Mouse (Mus musculus): Measurements from ENCODE around the gene Noa1. TPM values are rescaled to one million over a fixed set of nuclear protein-coding genes. Genes with fewer than 3 reads are reported as not detected.
A peak's percentile ranks its signal among the peaks of the same experiment; 100 is the strongest.

The Noa1 gene
- polyA plus RNA-seq, 1 experiment from 2014 or later: 35.0 TPM

- H3K4me3 ChIP-seq (replicated peaks): no peak overlapping the region
- H3K9ac ChIP-seq (replicated peaks): no peak overlapping the region
- H3K4me2 ChIP-seq: no peak overlapping the region
- 0 out of 2 replicates have a peak, but pooled peaks cover 4% of the 10 kb centered on the region for H3K9me3 ChIP-seq
- H3K27ac ChIP-seq: no peak overlapping the region
- no peaks in the 10 kb centered on the region for H3K27me3 ChIP-seq
- ATAC-seq (ENCODE audit: insufficient number of reproducible peaks, insufficient read depth, low FRiP score, low TSS enrichment, low read depth): no peak
- H3K4me1 ChIP-seq (replicated peaks): no peaks in the 10 kb centered on the region
- 78% methylated on average over 6 of the region's 6 CpGs for WGBS
- H3K36me3 ChIP-seq: peaks cover 86% of the 10 kb centered on the region
Measured at GRCm38 (mm10) chr5:77287901-77288300, 22.0 kb downstream of the Noa1 start.

- no peak for ATAC-seq (ENCODE audit: insufficient number of reproducible peaks, insufficient read depth, low FRiP score, low TSS enrichment, low read depth)
- Histone ChIP-seq H3K4me3 (replicated peaks) (no peak overlapping the region), H3K9me3 (0 out of 2 replicates have a peak, but pooled peaks cover 4% of the 10 kb centered on the region), H3K4me2 (no peak overlapping the region), H3K36me3 (peaks cover 86% of the 10 kb centered on the region), H3K27me3 (no peaks in the 10 kb centered on the region), H3K9ac (replicated peaks) (no peak overlapping the region), H3K4me1 (replicated peaks) (no peaks in the 10 kb centered on the region), H3K27ac (no peak overlapping the region)
- WGBS: 80% methylated on average over 5 of the region's 5 CpGs
Measured at GRCm38 (mm10) chr5:77286904-77287303, 23.0 kb downstream of the Noa1 start.

GRCm38 (mm10) chr5:77285685-77286084, 24.2 kb downstream of the Noa1 start:
- Histone ChIP-seq H3K27ac (no peak overlapping the region), H3K4me2 (no peak overlapping the region), H3K4me3 (replicated peaks) (no peak overlapping the region), H3K9me3 (0 out of 2 replicates have a peak, but pooled peaks cover 4% of the 10 kb centered on the region), H3K9ac (replicated peaks) (no peak overlapping the region), H3K27me3 (no peaks in the 10 kb centered on the region), H3K4me1 (replicated peaks) (no peaks in the 10 kb centered on the region), H3K36me3 (peaks cover 88% of the 10 kb centered on the region)
- 89% methylated on average over 7 of the region's 7 CpGs for WGBS
- no peak for ATAC-seq (ENCODE audit: insufficient number of reproducible peaks, insufficient read depth, low FRiP score, low TSS enrichment, low read depth)

- Histone ChIP-seq H3K27me3 (no peaks in the 10 kb centered on the region), H3K9ac (replicated peaks) (no peak overlapping the region), H3K36me3 (peaks cover 88% of the 10 kb centered on the region), H3K9me3 (no peaks in the 10 kb centered on the region), H3K4me2 (no peak overlapping the region), H3K4me1 (replicated peaks) (no peaks in the 10 kb centered on the region), H3K27ac (no peak overlapping the region), H3K4me3 (replicated peaks) (no peak overlapping the region)
- no peak for ATAC-seq (ENCODE audit: insufficient number of reproducible peaks, insufficient read depth, low FRiP score, low TSS enrichment, low read depth)
- 92% methylated on average over 9 of the region's 9 CpGs for WGBS
Measured at GRCm38 (mm10) chr5:77282242-77282641, 27.6 kb downstream of the Noa1 start.

- H3K4me3 ChIP-seq (replicated peaks): no peak overlapping the region
- ATAC-seq (ENCODE audit: insufficient number of reproducible peaks, insufficient read depth, low FRiP score, low TSS enrichment, low read depth): no peak; the same call in 1 of the 2 replicates
- no peaks in the 10 kb centered on the region for H3K9me3 ChIP-seq
- no peaks in the 10 kb centered on the region for H3K4me1 ChIP-seq (replicated peaks)
- H3K36me3 ChIP-seq: peaks cover 89% of the 10 kb centered on the region
- WGBS: 89% methylated on average over 20 of the region's 20 CpGs
- H3K9ac ChIP-seq (replicated peaks): no peak overlapping the region
- H3K27ac ChIP-seq: no peak overlapping the region
- no peak overlapping the region for H3K4me2 ChIP-seq
- H3K27me3 ChIP-seq: no peaks in the 10 kb centered on the region
Measured at GRCm38 (mm10) chr5:77281518-77282174, 28.2 kb downstream of the Noa1 start.

GRCm38 (mm10) chr5:77277204-77277603, 32.7 kb downstream of the Noa1 start:
- 94% methylated on average over 6 of the region's 6 CpGs for WGBS
- Histone ChIP-seq H3K4me1 (replicated peaks) (no peaks in the 10 kb centered on the region), H3K27ac (no peak overlapping the region), H3K36me3 (peaks cover 99% of the 10 kb centered on the region), H3K4me3 (replicated peaks) (no peak overlapping the region), H3K4me2 (no peak overlapping the region), H3K27me3 (no peaks in the 10 kb centered on the region), H3K9ac (replicated peaks) (no peak overlapping the region), H3K9me3 (no peaks in the 10 kb centered on the region)
- no peak for ATAC-seq (ENCODE audit: insufficient number of reproducible peaks, insufficient read depth, low FRiP score, low TSS enrichment, low read depth)

GRCm38 (mm10) chr5:77275950-77276349, 33.9 kb downstream of the Noa1 start:
- no peak overlapping the region for H3K4me2 ChIP-seq
- H3K27ac ChIP-seq: no peak overlapping the region
- H3K36me3 ChIP-seq: peaks cover 99% of the 10 kb centered on the region
- ATAC-seq (ENCODE audit: insufficient number of reproducible peaks, insufficient read depth, low FRiP score, low TSS enrichment, low read depth): no peak
- 89% methylated on average over 5 of the region's 5 CpGs for WGBS
- no peak overlapping the region for H3K4me3 ChIP-seq (replicated peaks)
- no peaks in the 10 kb centered on the region for H3K27me3 ChIP-seq
- no peaks in the 10 kb centered on the region for H3K9me3 ChIP-seq
- H3K4me1 ChIP-seq (replicated peaks): 0 out of 2 replicates have a peak, but pooled peaks cover under 1% of the 10 kb centered on the region
- H3K9ac ChIP-seq (replicated peaks): no peak overlapping the region

- H3K4me1 ChIP-seq (replicated peaks): peaks cover 12% of the 10 kb centered on the region; the same call in 1 of the 2 replicates
- no peaks in the 10 kb centered on the region for H3K27me3 ChIP-seq
- no peak overlapping the region for H3K4me2 ChIP-seq
- H3K36me3 ChIP-seq: peaks cover 99% of the 10 kb centered on the region
- WGBS: 68% methylated on average over 7 of the region's 7 CpGs
- no peak for ATAC-seq (ENCODE audit: insufficient number of reproducible peaks, insufficient read depth, low FRiP score, low TSS enrichment, low read depth)
- no peaks in the 10 kb centered on the region for H3K9me3 ChIP-seq
- no peak overlapping the region for H3K4me3 ChIP-seq (replicated peaks)
- no peak overlapping the region for H3K9ac ChIP-seq (replicated peaks)
- H3K27ac ChIP-seq: no peak overlapping the region
Measured at GRCm38 (mm10) chr5:77273151-77273550, 36.7 kb downstream of the Noa1 start.

GRCm38 (mm10) chr5:77269399-77269798, 40.5 kb downstream of the Noa1 start:
- H3K4me2 ChIP-seq: no peak overlapping the region
- no peaks in the 10 kb centered on the region for H3K9me3 ChIP-seq
- H3K27me3 ChIP-seq: no peaks in the 10 kb centered on the region
- WGBS: 73% methylated on average over 8 of the region's 8 CpGs
- H3K36me3 ChIP-seq: peaks cover 65% of the 10 kb centered on the region
- H3K4me3 ChIP-seq (replicated peaks): no peak overlapping the region
- ATAC-seq (ENCODE audit: insufficient number of reproducible peaks, insufficient read depth, low FRiP score, low TSS enrichment, low read depth): no peak
- peaks cover 19% of the 10 kb centered on the region; the same call in 1 of the 2 replicates for H3K4me1 ChIP-seq (replicated peaks)
- H3K27ac ChIP-seq: no peak overlapping the region
- no peak overlapping the region for H3K9ac ChIP-seq (replicated peaks)

GRCm38 (mm10) chr5:77267957-77268624, 41.8 kb downstream of the Noa1 start:
- no peak overlapping the region for H3K9ac ChIP-seq (replicated peaks)
- 93% methylated on average over 30 of the region's 30 CpGs for WGBS
- peak overlapping the region; percentile 61 for H3K4me2 ChIP-seq
- no peaks in the 10 kb centered on the region for H3K27me3 ChIP-seq
- peaks cover 52% of the 10 kb centered on the region for H3K36me3 ChIP-seq
- H3K4me1 ChIP-seq (replicated peaks): peaks cover 19% of the 10 kb centered on the region; the same call in 1 of the 2 replicates
- H3K4me3 ChIP-seq (replicated peaks): no peak overlapping the region
- H3K9me3 ChIP-seq: no peaks in the 10 kb centered on the region
- H3K27ac ChIP-seq: no peak overlapping the region
- ATAC-seq (ENCODE audit: insufficient number of reproducible peaks, insufficient read depth, low FRiP score, low TSS enrichment, low read depth): no peak

- ATAC-seq (ENCODE audit: insufficient number of reproducible peaks, insufficient read depth, low FRiP score, low TSS enrichment, low read depth): no peak
- WGBS: 71% methylated on average over 4 of the region's 4 CpGs
- Histone ChIP-seq H3K27me3 (no peaks in the 10 kb centered on the region), H3K4me1 (replicated peaks) (peaks cover 19% of the 10 kb centered on the region; the same call in 1 of the 2 replicates), H3K36me3 (peaks cover 46% of the 10 kb centered on the region), H3K9me3 (no peaks in the 10 kb centered on the region), H3K9ac (replicated peaks) (no peak overlapping the region), H3K27ac (peak overlapping the region; percentile 99; the same call in 1 of the 2 replicates), H3K4me3 (replicated peaks) (peak overlapping the region; percentile 99), H3K4me2 (peak overlapping the region; percentile 61)
Measured at GRCm38 (mm10) chr5:77267441-77267840, 42.4 kb downstream of the Noa1 start.

Data from limb, embryonic 12.5 days (tissue).